Mouse (Mus musculus) limb, embryonic 10.5 days (tissue): ENCODE data around the gene Ercc6l2. TPM values are rescaled to one million over a fixed set of nuclear protein-coding genes. Genes with fewer than 3 reads are reported as not detected.
A peak's percentile ranks its signal among the peaks of the same experiment; 100 is the strongest.

ENCODE experiments used
- DNase-seq: peaks from one replicate; pipeline ENCODE4 v3.0.0-alpha.2; 2017; ENCODE audit warnings: low spot score
- H3K27ac ChIP-seq: fragments of 300-500 bp; sonication (generic); 2 replicates; pipeline ENCODE4 v1.5.1; 2016; ENCODE audit warnings: mild to moderate bottlenecking
- H3K27me3 ChIP-seq: fragments of 300-500 bp; sonication (generic); 2 replicates; pipeline ENCODE4 v1.6.1; 2016; ENCODE audit warnings: low read depth, mild to moderate bottlenecking; ENCODE audit not compliant: poor library complexity, severe bottlenecking
- H3K36me3 ChIP-seq: fragments of 300-500 bp; sonication (generic); 2 replicates; pipeline ENCODE4 v1.6.1; 2016; ENCODE audit warnings: mild to moderate bottlenecking, moderate library complexity
- H3K4me1 ChIP-seq: fragments of 300-500 bp; sonication (generic); 2 replicates; pipeline ENCODE4 v1.6.1; 2016
- H3K4me3 ChIP-seq: fragments of 300-500 bp; sonication (generic); 2 replicates; pipeline ENCODE4 v1.5.1; 2016; ENCODE audit warnings: mild to moderate bottlenecking, moderate library complexity
- H3K9me3 ChIP-seq: fragments of 300-500 bp; sonication (generic); replicated peaks from 2 replicates; pipeline ENCODE4 v1.6.1; 2016; ENCODE audit warnings: mild to moderate bottlenecking
- WGBS: fragments of 180-500 bp; shearing (Covaris S2); methylation state at CpG from one replicate; pipeline ENCODE4 v1.1.7; 2016; 5-methylcytosine and 5-hydroxymethylcytosine counted together
- polyA plus RNA-seq: library from polyadenylated mRNA; unstranded; fragments of >200 nt; fragmentation: Nextera tagmentation; extraction: Ambion mirVana; gene quantifications from 2 replicates; pipeline ENCODE4 v1.2.1, GENCODE M21; 2016

The Ercc6l2 gene
- polyA plus RNA-seq, 1 experiment from 2014 or later, result 22.1 TPM

DNA sequence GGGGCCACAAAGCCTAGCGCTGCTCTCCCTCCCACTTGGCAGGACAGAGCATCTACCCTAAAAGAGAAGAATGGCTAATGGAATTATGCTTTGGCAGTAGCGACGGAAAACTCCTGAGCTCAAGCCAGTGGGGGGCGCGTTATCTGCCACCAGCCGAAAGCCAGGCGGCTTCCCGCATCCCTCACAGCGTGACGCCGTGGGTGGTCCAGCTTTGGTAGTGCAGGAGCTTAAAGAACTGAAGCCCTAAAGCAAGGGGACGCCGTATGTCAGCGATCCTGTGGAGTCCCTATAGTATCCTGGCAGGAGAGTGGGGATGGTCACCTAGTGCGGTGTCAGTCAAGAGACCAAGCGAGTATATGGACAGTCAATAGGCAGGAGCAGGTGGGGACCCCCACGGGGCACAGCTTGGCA lies 86.3 kb downstream of the Ercc6l2 start:
- Histone ChIP-seq H3K9me3 (no peaks in the 10 kb centered on the region), H3K4me1 (peaks cover 21% of the 10 kb centered on the region), H3K36me3 (peaks cover 9% of the 10 kb centered on the region; the same call in 1 of the 2 replicates), H3K4me3 (peak overlapping the region; percentile 41), H3K27me3 (peaks cover 41% of the 10 kb centered on the region), H3K27ac (peak overlapping the region; percentile 68)
- 2% methylated on average over 17 of the region's 17 CpGs for WGBS
- DNase-seq, result peak; percentile 74

DNA sequence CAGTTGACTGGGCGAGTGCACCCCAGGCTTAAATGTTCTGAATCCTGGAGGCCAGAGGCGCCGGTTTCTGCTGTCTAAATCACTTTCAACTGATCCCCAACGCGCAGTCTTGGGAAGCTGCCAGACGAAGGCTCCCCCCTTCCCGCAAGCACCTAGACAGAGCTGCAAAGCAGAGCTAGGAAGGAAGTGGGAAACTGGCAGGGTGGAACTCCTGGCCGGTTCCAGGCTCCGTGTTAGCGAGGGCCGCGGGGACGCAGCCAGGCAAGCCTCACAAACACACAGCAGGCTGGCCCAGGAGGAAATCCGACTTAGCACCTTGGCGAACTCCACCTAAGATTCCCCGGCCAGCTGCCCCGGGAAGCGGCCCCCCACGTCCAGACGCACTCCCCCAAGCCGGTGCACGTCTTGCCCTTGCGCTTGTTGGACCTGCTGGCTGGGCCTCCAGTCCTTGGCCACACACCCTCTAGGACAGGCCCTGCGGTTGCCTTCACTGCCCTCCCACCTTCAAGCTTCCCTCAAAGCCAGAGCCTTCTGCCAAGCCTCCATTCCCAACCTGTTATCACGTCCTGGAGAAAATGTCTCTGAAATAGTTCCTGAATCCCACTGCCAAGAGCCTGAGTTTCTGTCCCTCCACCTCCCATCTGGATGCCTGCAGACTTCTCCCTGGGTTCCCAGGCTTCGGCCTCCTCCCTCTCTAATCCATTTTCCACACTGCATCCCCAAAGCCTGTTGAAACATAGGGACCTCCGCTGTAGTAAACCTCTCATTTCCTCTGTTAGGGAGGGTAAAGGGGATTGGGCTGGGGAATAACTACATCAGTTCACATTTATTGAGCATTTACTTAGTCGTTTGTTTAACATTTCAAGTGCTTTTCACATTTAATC lies 86.9 kb downstream of the Ercc6l2 start:
- peak overlapping the region; percentile 41 for H3K4me3 ChIP-seq
- H3K4me1 ChIP-seq, result peaks cover 21% of the 10 kb centered on the region
- whole genome bisulfite sequencing, result 8% methylated on average over 28 of the region's 28 CpGs
- peaks cover 5% of the 10 kb centered on the region; the same call in 1 of the 2 replicates for H3K36me3 ChIP-seq
- DNase-seq, result peak; percentile 49
- H3K27me3 ChIP-seq, result peaks cover 45% of the 10 kb centered on the region
- no peaks in the 10 kb centered on the region for H3K9me3 ChIP-seq
- peak overlapping the region; percentile 68 for H3K27ac ChIP-seq

DNA sequence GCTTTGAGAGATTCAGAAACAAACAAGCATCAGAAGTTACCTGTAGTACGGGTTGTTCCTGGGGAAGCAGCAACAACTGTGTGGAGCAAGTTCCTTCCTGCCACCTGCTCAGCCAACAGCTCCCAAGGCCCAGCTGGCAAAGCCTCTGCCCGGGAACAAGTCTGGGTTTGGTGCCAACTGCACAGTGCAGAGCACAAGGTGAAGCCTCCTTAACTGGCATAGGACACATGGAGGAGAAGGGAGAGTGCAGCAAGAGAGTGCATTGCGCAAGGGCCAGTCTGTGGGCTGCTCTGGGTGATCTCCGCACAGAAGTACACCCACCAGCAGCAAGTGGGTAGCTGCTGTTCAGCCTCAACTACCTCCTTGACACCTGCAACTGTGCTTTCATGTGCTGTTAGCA lies 91.5 kb downstream of the Ercc6l2 start:
- Histone ChIP-seq H3K4me1 (peaks cover 12% of the 10 kb centered on the region), H3K27ac (no peak overlapping the region), H3K27me3 (peaks cover 24% of the 10 kb centered on the region), H3K36me3 (no peaks in the 10 kb centered on the region), H3K9me3 (no peaks in the 10 kb centered on the region), H3K4me3 (no peak overlapping the region)
- WGBS, result 88% methylated on average over 4 of the region's 4 CpGs
- no peak for DNase-seq

DNA sequence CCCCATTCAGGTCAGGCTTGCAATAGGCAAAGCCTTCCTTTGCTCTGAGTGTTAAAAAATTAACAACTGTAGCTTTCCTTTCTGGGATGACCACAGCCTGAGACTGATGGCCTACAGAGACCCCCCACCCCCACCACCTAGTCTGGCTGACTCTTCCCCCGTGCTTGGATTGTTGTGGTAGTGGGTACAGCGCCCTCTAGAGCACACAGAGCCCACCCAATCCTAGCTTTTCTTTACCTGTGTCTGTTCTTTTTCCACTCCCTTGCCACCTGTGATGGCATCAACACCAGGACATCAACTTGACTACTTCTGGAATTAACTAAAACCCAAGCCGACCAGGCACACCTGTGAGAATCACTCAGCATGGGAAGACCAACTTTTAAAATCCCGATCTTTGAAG lies 92.4 kb downstream of the Ercc6l2 start:
- DNase-seq, result no peak
- WGBS, result 42% methylated on average over 4 of the region's 4 CpGs
- H3K27ac ChIP-seq, result no peak overlapping the region

DNA sequence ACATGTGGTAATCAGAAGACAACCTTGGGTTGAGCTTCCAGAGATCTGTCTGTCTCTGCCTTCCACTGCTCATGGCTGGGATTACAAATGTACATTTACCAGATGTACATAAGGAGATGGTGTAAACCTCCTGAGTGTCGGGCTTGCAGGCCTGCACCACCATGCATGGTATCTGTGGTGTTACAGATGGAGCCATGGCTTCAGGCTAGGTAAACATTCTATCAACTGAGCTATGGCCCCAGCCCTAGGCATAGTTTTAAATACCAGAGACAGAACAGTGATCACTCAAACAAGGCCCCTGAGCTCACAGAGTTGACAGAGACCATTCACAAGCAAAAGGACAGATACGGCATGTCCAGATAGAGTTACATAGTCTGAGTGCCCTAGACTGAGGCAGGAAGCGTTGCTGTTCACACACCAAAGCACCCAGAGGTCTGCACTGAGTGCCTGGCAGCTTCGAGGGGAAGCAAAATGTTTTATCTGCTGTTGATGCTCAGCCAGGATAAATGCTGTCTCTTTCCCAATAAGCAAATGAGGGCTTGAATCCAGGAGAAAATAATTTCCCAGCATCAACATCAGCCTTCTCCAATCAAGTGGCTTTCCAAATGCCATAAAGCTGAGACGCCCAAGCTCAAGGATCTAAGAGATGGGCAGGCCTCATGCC lies 95.2 kb downstream of the Ercc6l2 start:
- no peaks in the 10 kb centered on the region for H3K36me3 ChIP-seq
- H3K27ac ChIP-seq, result no peak overlapping the region
- no peaks in the 10 kb centered on the region for H3K9me3 ChIP-seq
- 61% methylated on average over 5 of the region's 5 CpGs for WGBS
- H3K4me1 ChIP-seq, result peaks cover 14% of the 10 kb centered on the region; the same call in 1 of the 2 replicates
- no peak overlapping the region for H3K4me3 ChIP-seq
- peaks cover 3% of the 10 kb centered on the region; the same call in 1 of the 2 replicates for H3K27me3 ChIP-seq
- peak; percentile 19 for DNase-seq

More for the DNA sequence above, 92.4 kb downstream of the Ercc6l2 start:
- Histone ChIP-seq H3K4me3 (no peak overlapping the region), H3K27me3 (peaks cover 15% of the 10 kb centered on the region), H3K4me1 (peaks cover 6% of the 10 kb centered on the region; the same call in 1 of the 2 replicates), H3K36me3 (no peaks in the 10 kb centered on the region), H3K9me3 (no peaks in the 10 kb centered on the region)

DNA sequence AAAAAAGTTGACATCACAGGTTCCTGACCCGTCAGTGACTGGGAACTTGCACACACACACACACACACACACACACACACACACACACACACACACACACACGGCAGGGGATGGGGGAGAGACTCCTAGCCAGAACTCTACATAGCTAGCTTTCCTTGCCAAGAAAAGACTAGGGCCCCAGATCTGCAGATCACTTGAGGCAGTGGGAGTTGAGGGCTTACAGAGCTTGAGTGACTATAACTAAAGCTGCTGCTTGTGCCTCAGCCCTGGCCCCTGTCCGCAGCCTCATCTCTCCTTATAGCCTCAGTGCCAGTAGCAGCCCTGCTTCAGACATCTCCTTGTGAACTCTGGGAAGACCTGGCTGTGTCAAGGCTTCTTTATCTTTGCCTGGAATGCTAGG lies 96.6 kb downstream of the Ercc6l2 start:
- peak overlapping the region; percentile 58; the same call in 1 of the 2 replicates for H3K27ac ChIP-seq
- 58% methylated on average over 3 of the region's 3 CpGs for WGBS
- H3K9me3 ChIP-seq, result no peaks in the 10 kb centered on the region
- peaks cover 20% of the 10 kb centered on the region for H3K4me1 ChIP-seq
- peaks cover 1% of the 10 kb centered on the region; the same call in 1 of the 2 replicates for H3K27me3 ChIP-seq
- H3K36me3 ChIP-seq, result no peaks in the 10 kb centered on the region
- peak; percentile 25 for DNase-seq
- H3K4me3 ChIP-seq, result no peak overlapping the region

DNA sequence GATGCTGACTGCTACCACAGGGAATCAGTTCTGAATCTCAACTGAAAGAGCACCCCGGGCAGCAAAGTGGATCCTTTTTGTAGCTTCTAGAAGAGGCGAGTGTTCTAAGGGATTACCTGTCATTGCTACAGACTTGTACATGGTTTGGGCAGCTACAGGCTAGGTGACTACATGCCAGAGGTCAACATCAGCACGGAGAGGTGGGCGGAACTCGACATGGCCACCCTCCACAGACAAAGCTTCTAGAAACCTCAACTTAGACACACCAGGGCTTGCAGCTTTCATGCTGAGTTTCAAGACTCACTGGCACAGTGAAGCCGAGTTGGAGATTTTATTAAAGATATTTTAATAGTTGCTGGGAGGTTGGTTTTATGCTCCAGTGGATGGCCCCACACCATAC lies 98.1 kb downstream of the Ercc6l2 start:
- Histone ChIP-seq H3K9me3 (no peaks in the 10 kb centered on the region), H3K4me1 (peaks cover 36% of the 10 kb centered on the region), H3K4me3 (no peak overlapping the region), H3K27me3 (no peaks in the 10 kb centered on the region; the same call in 1 of the 2 replicates), H3K27ac (no peak overlapping the region), H3K36me3 (no peaks in the 10 kb centered on the region)
- WGBS, result 90% methylated on average over 6 of the region's 6 CpGs
- no peak for DNase-seq

DNA sequence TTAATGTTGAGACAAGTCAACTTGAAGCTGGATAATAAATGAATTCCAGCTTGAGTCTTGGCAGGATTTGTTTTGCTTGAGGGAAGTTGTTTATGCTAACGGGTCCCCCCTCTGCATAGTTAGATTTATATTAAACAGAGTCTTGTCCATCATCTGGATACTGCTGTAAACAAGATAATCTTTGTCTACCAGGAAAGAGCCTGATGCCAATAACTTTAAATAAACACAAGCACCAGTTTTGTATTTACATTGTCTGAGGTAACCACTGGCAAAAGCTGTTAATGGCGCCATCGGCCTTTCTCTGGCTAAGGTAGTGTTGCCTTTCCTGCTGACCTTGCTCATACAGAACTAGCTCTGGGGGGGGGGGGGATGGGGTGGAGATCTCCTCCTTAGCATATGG lies 100.1 kb downstream of the Ercc6l2 start:
- Histone ChIP-seq H3K36me3 (no peaks in the 10 kb centered on the region), H3K4me1 (peaks cover 54% of the 10 kb centered on the region), H3K4me3 (no peak overlapping the region), H3K9me3 (no peaks in the 10 kb centered on the region), H3K27me3 (peaks cover 4% of the 10 kb centered on the region; the same call in 1 of the 2 replicates), H3K27ac (peak overlapping the region; percentile 46; the same call in 1 of the 2 replicates)
- no peak for DNase-seq
- 58% methylated on average over 3 of the region's 3 CpGs for WGBS

DNA sequence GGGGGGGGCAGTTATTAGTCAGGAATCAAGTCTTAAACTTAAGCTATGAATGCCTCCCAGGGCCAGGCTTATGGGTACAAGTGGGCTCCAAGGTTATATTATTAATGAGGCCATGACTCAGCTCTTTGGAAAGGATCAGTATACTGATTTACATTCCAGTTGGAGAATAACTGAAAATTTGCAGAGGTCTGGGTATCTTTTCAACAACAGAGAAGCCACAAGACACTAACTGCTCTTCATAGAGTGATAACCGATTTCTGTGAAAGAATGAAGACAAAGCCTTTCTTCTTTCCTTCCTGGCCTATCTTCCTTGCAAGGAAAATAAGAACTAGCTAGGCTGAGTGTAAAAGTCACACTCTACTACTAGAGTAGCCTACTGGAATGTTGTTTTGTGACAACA lies 100.6 kb downstream of the Ercc6l2 start:
- H3K4me1 ChIP-seq, result peaks cover 54% of the 10 kb centered on the region

DNA sequence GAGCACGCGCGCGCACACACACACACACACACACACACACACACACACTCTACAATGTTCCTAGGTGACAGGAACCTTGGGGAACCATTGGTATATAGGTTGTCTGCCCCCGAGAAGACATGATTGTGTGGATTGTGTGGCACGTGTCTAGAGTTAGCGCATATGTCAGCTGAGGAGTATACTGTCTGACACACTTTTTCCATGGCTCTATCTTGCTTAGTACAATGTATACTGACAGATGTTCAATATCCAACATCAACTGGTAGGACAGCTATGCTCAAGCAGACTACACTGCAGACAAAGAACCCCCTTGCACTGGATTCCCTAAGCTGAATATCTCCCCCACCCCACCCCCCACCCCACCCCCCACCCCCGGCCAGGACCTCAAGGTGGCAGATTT lies 101.5 kb downstream of the Ercc6l2 start:
- H3K27me3 ChIP-seq, result peaks cover 4% of the 10 kb centered on the region; the same call in 1 of the 2 replicates

More for the DNA sequence above, 100.6 kb downstream of the Ercc6l2 start:
- H3K27me3 ChIP-seq, result peaks cover 4% of the 10 kb centered on the region; the same call in 1 of the 2 replicates
- no peak for DNase-seq
- no peaks in the 10 kb centered on the region for H3K36me3 ChIP-seq
- 91% methylated on average over 1 of the region's 1 CpGs for WGBS
- H3K4me3 ChIP-seq, result no peak overlapping the region
- H3K9me3 ChIP-seq, result no peaks in the 10 kb centered on the region
- H3K27ac ChIP-seq, result no peak overlapping the region

DNA sequence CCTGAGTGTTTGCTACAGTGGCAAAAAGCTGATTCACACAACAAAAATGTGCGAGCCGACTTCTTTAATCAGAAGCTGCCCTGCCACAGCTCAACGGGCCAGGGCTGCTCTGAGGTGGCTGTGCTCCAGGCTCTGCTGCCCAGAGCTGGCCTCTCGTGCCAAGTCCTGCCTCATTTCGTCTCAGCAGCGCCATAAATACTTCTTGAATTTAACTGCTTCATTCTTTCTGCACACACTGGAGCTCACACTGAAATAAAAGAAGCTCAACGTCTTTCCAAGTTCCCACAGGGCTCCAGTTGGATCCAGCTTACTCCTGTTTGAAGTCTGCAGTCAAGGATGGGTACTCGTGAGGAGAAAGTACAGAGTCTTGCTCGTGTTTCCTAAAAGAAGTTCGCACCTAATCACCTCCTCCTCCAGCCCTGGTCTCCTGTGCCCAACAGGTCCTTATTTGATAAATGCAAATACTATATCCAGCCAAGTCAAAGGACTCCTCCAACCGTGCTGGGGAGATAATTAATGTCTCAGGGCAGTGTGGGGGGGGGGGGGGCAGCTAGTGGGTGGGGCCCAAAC lies 102.2 kb downstream of the Ercc6l2 start:
- 32% methylated on average over 11 of the region's 11 CpGs for WGBS
- DNase-seq, result no peak
- Histone ChIP-seq H3K36me3 (no peaks in the 10 kb centered on the region), H3K9me3 (0 out of 2 replicates have a peak, but pooled peaks cover 4% of the 10 kb centered on the region), H3K4me3 (no peak overlapping the region), H3K4me1 (peaks cover 48% of the 10 kb centered on the region), H3K27ac (peak overlapping the region; percentile 87), H3K27me3 (peaks cover 4% of the 10 kb centered on the region; the same call in 1 of the 2 replicates)

More for the DNA sequence above, 101.5 kb downstream of the Ercc6l2 start:
- Histone ChIP-seq H3K4me3 (no peak overlapping the region), H3K36me3 (no peaks in the 10 kb centered on the region), H3K4me1 (peaks cover 51% of the 10 kb centered on the region), H3K27ac (peak overlapping the region; percentile 87), H3K9me3 (no peaks in the 10 kb centered on the region)
- 96% methylated on average over 8 of the region's 8 CpGs for WGBS
- DNase-seq, result no peak

DNA sequence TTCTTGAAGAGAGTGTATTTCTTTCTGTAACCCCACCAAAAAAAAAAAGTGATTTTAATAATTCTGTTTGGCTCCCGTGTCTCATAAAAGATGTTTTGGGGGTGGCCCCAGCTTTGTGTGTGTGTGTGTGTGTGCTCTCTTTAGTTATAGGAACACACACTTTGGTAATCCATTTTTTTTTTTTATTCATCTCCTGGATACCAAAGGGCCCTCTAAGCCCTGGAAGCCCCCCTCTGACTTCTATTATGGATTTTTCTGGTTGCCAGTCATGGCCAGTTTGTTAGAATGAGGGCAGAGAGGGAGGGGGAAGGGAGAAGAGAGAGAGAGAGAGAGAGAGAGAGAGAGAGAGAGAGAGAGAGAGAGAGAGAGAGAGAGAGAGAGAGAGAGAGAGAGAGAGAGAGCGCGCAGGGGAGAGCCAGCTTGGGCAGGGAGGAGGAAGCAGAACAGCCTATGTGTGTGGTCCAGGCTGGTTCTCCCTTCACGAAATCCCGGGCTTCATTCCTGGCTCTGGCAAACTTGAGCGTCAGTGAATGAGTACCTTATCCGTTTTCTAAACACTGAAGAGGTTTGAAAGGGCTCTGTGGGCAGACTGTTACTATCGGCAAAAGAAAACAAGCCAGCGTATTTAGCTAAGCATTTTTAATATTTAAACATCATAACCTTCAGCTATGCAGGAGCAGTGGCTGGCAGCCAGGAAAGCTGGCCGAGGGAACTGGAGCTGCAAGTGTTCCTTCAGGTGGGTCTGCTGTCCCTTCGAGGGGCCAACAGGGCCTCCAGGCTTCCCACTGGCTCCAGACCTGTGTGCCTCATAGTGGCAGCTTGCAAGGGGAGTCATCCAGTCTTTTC lies 103.0 kb downstream of the Ercc6l2 start:
- Histone ChIP-seq H3K36me3 (no peaks in the 10 kb centered on the region), H3K4me1 (peaks cover 48% of the 10 kb centered on the region), H3K27me3 (peaks cover 4% of the 10 kb centered on the region; the same call in 1 of the 2 replicates), H3K4me3 (peak overlapping the region; percentile 27), H3K27ac (peak overlapping the region; percentile 87), H3K9me3 (0 out of 2 replicates have a peak, but pooled peaks cover 4% of the 10 kb centered on the region)
- peak; percentile 58 for DNase-seq
- WGBS, result 22% methylated on average over 11 of the region's 11 CpGs
